Mouse (Mus musculus) heart, adult 2 months (tissue): ENCODE measurements at regions not wholly inside any gene's neighbourhood (a gene's known extent, or its start where the extent isn't known, plus 50 kb on each side); places are given as distances from the start of the nearest gene placed in this dataset.

Experiments
- CTCF ChIP-seq: fragments of 200-600 bp; IDR thresholded peaks from 2 replicates; pipeline ENCODE4 v1.8.1; 2022; ENCODE audit warnings: antibody characterized with exemption, mild to moderate bottlenecking, moderate library complexity
- POLR2A ChIP-seq: fragments of 200-500 bp; IDR thresholded peaks from 2 replicates; pipeline ENCODE4 v1.6.1; 2011; ENCODE audit warnings: mild to moderate bottlenecking, low read depth, low read length, control low read depth; ENCODE audit not compliant: insufficient read depth

GRCm38 (mm10) chr6:126476758-126477157 lies 58.5 kb downstream of the Kcna5 start:
- TF ChIP-seq POLR2A (no peak), CTCF (no peak)
